Mouse (Mus musculus) liver, embryonic 14.5 days (tissue): ENCODE measurements at regions not wholly inside any gene's neighbourhood (a gene's known extent, or its start where the extent isn't known, plus 50 kb on each side); places are given as distances from the start of the nearest gene placed in this dataset.

Source experiments
- CTCF ChIP-seq: IDR thresholded peaks from 2 replicates; pipeline ENCODE4 v1.5.1; 2016; ENCODE audit warnings: antibody characterized with exemption, low read depth, control low read depth
- EP300 ChIP-seq: IDR thresholded peaks from 2 replicates; pipeline ENCODE4 v1.6.1; 2016; ENCODE audit warnings: antibody characterized with exemption, low read depth

DNA sequence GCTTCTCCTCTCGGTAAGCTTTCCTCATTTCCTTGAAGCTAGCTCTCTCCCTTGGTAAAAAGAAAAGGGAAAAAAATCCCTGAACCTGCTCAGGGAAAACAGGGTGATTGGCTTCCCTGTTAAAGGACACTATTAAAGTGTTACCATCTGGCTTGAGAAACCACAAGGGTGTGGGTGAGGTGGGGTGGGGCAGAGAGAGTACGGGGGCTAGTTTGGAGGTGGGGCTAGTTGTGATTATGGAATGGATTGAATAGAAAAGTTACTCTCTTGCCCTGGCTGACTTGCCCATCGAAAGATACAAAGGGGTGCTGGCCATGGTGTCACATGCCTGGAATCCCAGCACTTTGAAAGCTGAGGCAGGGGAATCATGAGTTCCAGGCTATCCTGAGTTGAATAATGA, 94.2 kb upstream of the Arhgap32 start:
- TF ChIP-seq CTCF, result no peak
- no peak for TF ChIP-seq EP300
